Mouse (Mus musculus) liver, embryonic 14.5 days (tissue): Measurements from ENCODE around the gene Esam. TPM values are rescaled to one million over a fixed set of nuclear protein-coding genes. Genes with fewer than 3 reads are reported as not detected.
A peak's percentile ranks its signal among the peaks of the same experiment; 100 is the strongest.

Source experiments
- ATAC-seq: fragments of 200-750 bp; cut with Nextera tagmentation; 2 replicates; pipeline ENCODE4 v1.8.0; 2017; ENCODE audit warnings: moderate number of reproducible peaks, mild to moderate bottlenecking, moderate library complexity; ENCODE audit not compliant: insufficient read depth
- DNase-seq, 3 experiments: peaks; one replicate each; pipeline ENCODE4 v3.0.0-alpha.2; 2012 to 2013; ENCODE audit warnings: low read depth in 3 of 3, low spot score in 3 of 3
- H3K27ac ChIP-seq: fragments of 300-500 bp; sonication (generic); 2 replicates; pipeline ENCODE4 v1.5.1; 2014; ENCODE audit warnings: moderate library complexity, mild to moderate bottlenecking, control low read depth, inconsistent platforms
- H3K27me3 ChIP-seq: fragments of 300-500 bp; sonication (generic); 2 replicates; pipeline ENCODE4 v1.6.1; 2014; ENCODE audit warnings: mild to moderate bottlenecking, low read length, moderate library complexity; ENCODE audit not compliant: control insufficient read depth, insufficient read depth
- H3K36me3 ChIP-seq: fragments of 300-500 bp; sonication (generic); replicated peaks from 2 replicates; pipeline ENCODE4 v1.6.1; 2014; ENCODE audit warnings: low read depth; ENCODE audit not compliant: control insufficient read depth, insufficient read depth
- H3K4me1 ChIP-seq, 2 experiments: fragments of 200-500 bp in 1 of 2; fragments of 300-500 bp in 1 of 2; sonication (generic) in 1 of 2; replicated peaks; 2 replicates each; pipeline ENCODE4 v1.6.1; 2012 to 2014; ENCODE audit warnings: antibody characterized with exemption in 1 of 2, inconsistent platforms in 1 of 2, low read length in 1 of 2; ENCODE audit not compliant: control insufficient read depth in 2 of 2, insufficient read depth in 2 of 2
- H3K4me2 ChIP-seq: fragments of 300-500 bp; sonication (generic); 2 replicates; pipeline ENCODE4 v1.6.1; 2014; ENCODE audit warnings: low read depth, mild to moderate bottlenecking, control low read depth, moderate library complexity
- H3K4me3 ChIP-seq, 2 experiments: fragments of 200-500 bp in 1 of 2; fragments of 300-500 bp in 1 of 2; sonication (generic) in 1 of 2; 2 replicates each; pipeline ENCODE4 v1.5.1; 2012 to 2014; ENCODE audit warnings: low read depth in 2 of 2, low read length in 2 of 2, mild to moderate bottlenecking in 2 of 2, control low read depth in 1 of 2, inconsistent platforms in 1 of 2, moderate library complexity in 1 of 2; ENCODE audit not compliant: insufficient read depth in 1 of 2
- H3K9ac ChIP-seq: fragments of 300-500 bp; sonication (generic); replicated peaks from 2 replicates; pipeline ENCODE4 v1.6.1; 2014; ENCODE audit warnings: mild to moderate bottlenecking, control low read depth, moderate library complexity
- H3K9me3 ChIP-seq: fragments of 300-500 bp; sonication (generic); 2 replicates; pipeline ENCODE4 v1.6.1; 2016; ENCODE audit warnings: low read length, mixed read lengths; ENCODE audit not compliant: control insufficient read depth
- CTCF ChIP-seq: IDR thresholded peaks from 2 replicates; pipeline ENCODE4 v1.5.1; 2016; ENCODE audit warnings: antibody characterized with exemption, low read depth, control low read depth
- EP300 ChIP-seq: IDR thresholded peaks from 2 replicates; pipeline ENCODE4 v1.6.1; 2016; ENCODE audit warnings: antibody characterized with exemption, low read depth
- WGBS: fragments of 180-500 bp; shearing (Covaris S2); extraction: QIAGEN DNeasy Blood & Tissue Kit; methylation state at CpG from one replicate; pipeline ENCODE4 v1.1.7; 2014; ENCODE audit not compliant: insufficient replicate concordance; 5-methylcytosine and 5-hydroxymethylcytosine counted together
- polyA plus RNA-seq, 2 experiments: library from polyadenylated mRNA; depleted of rRNA in 1 of 2; stranded (reverse) in 1 of 2; unstranded in 1 of 2; fragments of >200 nt; fragmentation: Nextera tagmentation in 1 of 2; extraction: Ambion mirVana in 1 of 2; gene quantifications; 2 replicates each; pipeline versions ENCODE4 v1.2.1 to v1.2.3; 2012 to 2014

Gene Esam
- polyA plus RNA-seq, 2 experiments = 7.3 to 9.9 TPM

DNA sequence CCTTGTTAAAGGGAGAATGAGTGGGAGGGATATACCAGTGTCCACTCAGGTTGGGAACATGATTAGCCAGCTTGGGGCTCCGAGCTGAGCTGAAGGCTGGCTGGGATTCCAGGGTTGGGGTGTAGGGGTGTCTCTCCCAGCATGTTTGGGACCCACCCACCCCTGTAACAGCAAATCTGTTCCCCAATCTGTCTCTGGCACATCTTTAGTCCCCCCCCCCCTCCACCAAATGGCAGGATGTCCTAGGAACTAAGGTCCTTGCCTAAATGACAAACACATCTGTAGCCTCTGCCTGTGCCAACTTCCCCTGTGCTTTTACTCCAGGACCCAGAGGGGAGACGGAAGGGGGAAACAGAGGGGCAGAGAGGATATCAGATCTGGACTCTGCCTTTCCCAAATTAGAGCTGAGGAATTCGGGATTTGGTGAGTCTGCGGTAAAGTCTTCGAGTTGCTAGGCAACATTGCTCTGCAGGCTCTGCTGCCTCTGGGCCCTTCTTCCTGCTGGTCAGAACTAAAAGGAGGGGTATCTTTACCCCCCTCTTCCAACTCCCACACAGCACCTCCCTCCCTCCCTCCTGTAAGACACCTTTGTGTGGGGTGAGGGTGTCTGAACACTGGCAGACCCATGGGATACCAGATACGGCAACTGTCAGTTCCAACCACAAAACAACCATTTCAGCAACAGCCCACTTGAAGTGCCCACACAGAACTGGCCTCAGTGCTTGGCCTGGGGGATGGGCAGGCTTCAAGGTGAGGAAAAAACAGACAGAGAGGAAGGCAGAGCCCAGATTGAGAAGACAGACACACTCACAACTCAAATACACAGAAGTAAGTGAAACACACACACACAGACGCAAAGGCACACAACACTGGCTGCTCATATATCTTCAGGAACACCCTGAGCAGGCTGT lies 27.2 kb downstream of the Esam start, which contains the start of gene Siae:
Gene Siae, plus strand, starts transcription at position 861 of the 911 bp plus-strand sequence.
- WGBS = 30% methylated on average over 7 of the region's 7 CpGs
- Histone ChIP-seq H3K4me1 (peaks cover 0 to 37% of the 10 kb centered on the region in 2 experiments; a peak in 2 of 4 replicates), H3K27ac (no peak within 1 kb of the TSS), H3K36me3 (no peaks in the 10 kb centered on the region), H3K4me3 (no peak within 1 kb of the TSS), H3K4me2 (no peak within 1 kb of the TSS), H3K27me3 (peaks cover 8% of the 10 kb centered on the region), H3K9ac (no peak within 1 kb of the TSS), H3K9me3 (no peaks in the 10 kb centered on the region)
- TF ChIP-seq EP300 (no peak), CTCF (no peak)
- DNase-seq (no peak), ATAC-seq (no peak)

GRCm38 (mm10) chr9:37556366-37556765 lies 28.5 kb downstream of the Esam start:
- TF ChIP-seq EP300 = no peak
- no peak overlapping the region for H3K4me2 ChIP-seq
- H3K4me3 ChIP-seq = no peak overlapping the region
- no peak for ATAC-seq
- H3K9ac ChIP-seq = no peak overlapping the region
- H3K27ac ChIP-seq = no peak overlapping the region
- WGBS = 43% methylated on average over 3 of the region's 3 CpGs
- no peak for DNase-seq
- H3K36me3 ChIP-seq = no peaks in the 10 kb centered on the region
- peaks cover 0 to 35% of the 10 kb centered on the region in 2 experiments; a peak in 2 of 4 replicates for H3K4me1 ChIP-seq
- no peaks in the 10 kb centered on the region for H3K9me3 ChIP-seq
- peaks cover 7% of the 10 kb centered on the region for H3K27me3 ChIP-seq

GRCm38 (mm10) chr9:37560617-37561016 lies 32.7 kb downstream of the Esam start:
- Histone ChIP-seq H3K27me3 (no peaks in the 10 kb centered on the region), H3K4me3 (no peak overlapping the region), H3K36me3 (no peaks in the 10 kb centered on the region), H3K9me3 (no peaks in the 10 kb centered on the region), H3K9ac (no peak overlapping the region), H3K4me1 (peaks cover 11 to 19% of the 10 kb centered on the region in 2 experiments), H3K27ac (no peak overlapping the region), H3K4me2 (no peak overlapping the region)
- DNase-seq (no peak), ATAC-seq (no peak)
- 84% methylated on average over 2 of the region's 2 CpGs for WGBS
- TF ChIP-seq CTCF (no peak), EP300 (no peak)

GRCm38 (mm10) chr9:37563805-37564204 lies 35.9 kb downstream of the Esam start:
- Histone ChIP-seq H3K27ac (no peak overlapping the region), H3K36me3 (no peaks in the 10 kb centered on the region), H3K9me3 (no peaks in the 10 kb centered on the region), H3K9ac (no peak overlapping the region), H3K4me2 (peak overlapping the region; percentile 20; the same call in 1 of the 2 replicates), H3K4me1 (peaks cover 27 to 42% of the 10 kb centered on the region in 2 experiments), H3K4me3 (no peak overlapping the region), H3K27me3 (no peaks in the 10 kb centered on the region)
- WGBS = 9% methylated on average over 1 of the region's 1 CpGs
- TF ChIP-seq CTCF = no peak
- peak; percentile 69 for TF ChIP-seq EP300
- DNase-seq (no peak), ATAC-seq (peak; percentile 36; the same call in 1 of the 2 replicates)

- Histone ChIP-seq H3K9me3 (no peaks in the 10 kb centered on the region), H3K36me3 (no peaks in the 10 kb centered on the region), H3K4me2 (no peak overlapping the region), H3K4me1 (peaks cover 39 to 62% of the 10 kb centered on the region in 2 experiments), H3K27ac (no peak overlapping the region), H3K9ac (no peak overlapping the region), H3K27me3 (no peaks in the 10 kb centered on the region), H3K4me3 (no peak overlapping the region)
- DNase-seq (no peak), ATAC-seq (peak; percentile 31; the same call in 1 of the 2 replicates)
- TF ChIP-seq CTCF (no peak), EP300 (peak; percentile 72)
- WGBS = 37% methylated on average over 2 of the region's 2 CpGs
These were observed 39.1 kb downstream of the Esam start for GRCm38 (mm10) chr9:37567019-37567418.
